Mouse (Mus musculus) heart, postnatal 4 days (tissue): Measurements from ENCODE around the gene Micu2. TPM values are rescaled to one million over a fixed set of nuclear protein-coding genes. Genes with fewer than 3 reads are reported as not detected.

Experiments used
- DNase-seq: peaks from one replicate; pipeline ENCODE4 v3.0.0; 2021
- total RNA-seq, 2 experiments: library from RNA; stranded (reverse); gene quantifications; 2 replicates each; pipeline ENCODE4 v1.2.3; 2021

Micu2 gene
- total RNA-seq: 10 to 100 TPM; 70.5 to 73.4 TPM

- DNase-seq: peak; percentile 89
These were observed at the start of gene Micu2 for GRCm38 (mm10) chr14:57998526-57999401. Gene Micu2 (minus strand): TSS chr14:57999262.

GRCm38 (mm10) chr14:58046639-58047284, 47.7 kb upstream of the Micu2 start:
- DNase-seq: no peak

- no peak for DNase-seq
These were observed 37.1 kb upstream of the Micu2 start for GRCm38 (mm10) chr14:58036174-58036573.

- peak; percentile 72 for DNase-seq
These were observed 35.5 kb upstream of the Micu2 start for GRCm38 (mm10) chr14:58034567-58034966.

GRCm38 (mm10) chr14:58018869-58019268, 19.8 kb upstream of the Micu2 start:
- peak; percentile 25 for DNase-seq

- no peak for DNase-seq
These were observed 4.8 kb upstream of the Micu2 start for GRCm38 (mm10) chr14:58003852-58004251.

- DNase-seq: no peak
These were observed 3.1 kb upstream of the Micu2 start for GRCm38 (mm10) chr14:58002161-58002560.

- DNase-seq: no peak
These were observed 306 bp upstream of the Micu2 start for GRCm38 (mm10) chr14:57999402-57999734.

GRCm38 (mm10) chr14:57997431-57997830, 1.6 kb downstream of the Micu2 start:
- DNase-seq: no peak

- no peak for DNase-seq
These were observed 2.9 kb downstream of the Micu2 start for GRCm38 (mm10) chr14:57996210-57996609.

- DNase-seq: no peak
These were observed 7.3 kb downstream of the Micu2 start for GRCm38 (mm10) chr14:57991761-57992160.

- no peak for DNase-seq
These were observed 9.9 kb downstream of the Micu2 start for GRCm38 (mm10) chr14:57989162-57989561.

- no peak for DNase-seq
These were observed 13.3 kb downstream of the Micu2 start for GRCm38 (mm10) chr14:57985780-57986179.

GRCm38 (mm10) chr14:57982450-57982849, 16.6 kb downstream of the Micu2 start:
- no peak for DNase-seq

- DNase-seq: no peak
These were observed 17.2 kb downstream of the Micu2 start for GRCm38 (mm10) chr14:57981720-57982418.

GRCm38 (mm10) chr14:57980776-57981175, 18.3 kb downstream of the Micu2 start:
- no peak for DNase-seq

- DNase-seq: peak; percentile 18
These were observed 18.9 kb downstream of the Micu2 start for GRCm38 (mm10) chr14:57980179-57980578.

GRCm38 (mm10) chr14:57978144-57978543, 20.9 kb downstream of the Micu2 start:
- no peak for DNase-seq

- DNase-seq: no peak
These were observed 23.4 kb downstream of the Micu2 start for GRCm38 (mm10) chr14:57975656-57976055.

- no peak for DNase-seq
These were observed 27.0 kb downstream of the Micu2 start for GRCm38 (mm10) chr14:57971986-57972525.

- DNase-seq: no peak
These were observed 30.2 kb downstream of the Micu2 start for GRCm38 (mm10) chr14:57968873-57969272.

GRCm38 (mm10) chr14:57967080-57967797, 31.8 kb downstream of the Micu2 start:
- DNase-seq: no peak
